Mouse (Mus musculus) stomach, embryonic 15.5 days (tissue): Measurements from ENCODE around the gene Hoxb3. TPM values are rescaled to one million over a fixed set of nuclear protein-coding genes. Genes with fewer than 3 reads are reported as not detected.

Source experiments
- ATAC-seq: fragments of 200-750 bp; cut with Nextera tagmentation; 2 replicates; pipeline ENCODE4 v1.8.0; 2017; ENCODE audit warnings: low read depth, moderate number of reproducible peaks, moderate TSS enrichment; ENCODE audit not compliant: insufficient read depth, low FRiP score
- H3K27ac ChIP-seq: fragments of 300-500 bp; sonication (generic); 2 replicates; pipeline ENCODE4 v1.5.1; 2015; ENCODE audit warnings: mild to moderate bottlenecking, inconsistent platforms
- H3K27me3 ChIP-seq: fragments of 300-500 bp; sonication (generic); replicated peaks from 2 replicates; pipeline ENCODE4 v1.6.1; 2015; ENCODE audit warnings: inconsistent platforms
- H3K36me3 ChIP-seq: fragments of 300-500 bp; sonication (generic); 2 replicates; pipeline ENCODE4 v1.6.1; 2015; ENCODE audit warnings: inconsistent platforms
- H3K4me1 ChIP-seq: fragments of 300-500 bp; sonication (generic); 2 replicates; pipeline ENCODE4 v1.6.1; 2015; ENCODE audit warnings: inconsistent platforms
- H3K4me2 ChIP-seq: fragments of 300-500 bp; sonication (generic); 2 replicates; pipeline ENCODE4 v1.6.1; 2015; ENCODE audit warnings: mild to moderate bottlenecking, inconsistent platforms
- H3K4me3 ChIP-seq: fragments of 300-500 bp; sonication (generic); replicated peaks from 2 replicates; pipeline ENCODE4 v1.5.1; 2015; ENCODE audit warnings: inconsistent platforms
- H3K9ac ChIP-seq: fragments of 300-500 bp; sonication (generic); 2 replicates; pipeline ENCODE4 v1.6.1; 2015; ENCODE audit warnings: inconsistent platforms
- H3K9me3 ChIP-seq: fragments of 300-500 bp; sonication (generic); 2 replicates; pipeline ENCODE4 v1.6.1; 2016; ENCODE audit warnings: inconsistent platforms
- WGBS: fragments of 180-500 bp; shearing (Covaris S2); methylation state at CpG from one replicate; pipeline ENCODE4 v1.1.7; 2015; 5-methylcytosine and 5-hydroxymethylcytosine counted together
- polyA plus RNA-seq: library from polyadenylated mRNA; unstranded; fragments of >200 nt; fragmentation: Nextera tagmentation; extraction: Ambion mirVana; gene quantifications from 2 replicates; pipeline ENCODE4 v1.2.1, GENCODE M21; 2015

Gene Hoxb3
- polyA plus RNA-seq = 2.5 and 2.7 TPM in 2 replicates

DNA sequence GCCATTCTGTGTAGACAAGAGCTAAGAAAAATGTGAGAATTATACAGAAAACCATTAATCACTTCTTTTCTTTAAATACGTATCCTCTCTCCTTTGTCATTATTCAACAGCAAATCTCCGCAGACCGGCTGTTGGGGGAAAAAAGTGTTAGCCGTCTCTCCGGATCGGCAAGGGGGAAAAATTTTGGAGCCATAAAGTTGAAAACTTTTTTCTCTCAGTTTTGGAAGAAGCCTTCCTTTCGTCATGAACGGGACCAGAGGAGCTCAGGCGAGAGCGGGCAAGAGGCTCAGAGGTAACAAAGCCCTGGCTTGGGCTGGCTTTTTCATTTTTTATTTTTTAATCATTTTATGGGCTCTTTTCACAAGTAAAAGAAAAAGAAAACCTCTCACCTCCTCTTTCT lies at the start of gene Hoxb3:
Gene Hoxb3 (plus strand): TSS at position 173 of the 400 bp plus-strand sequence.
- Histone ChIP-seq H3K27ac (peak within 1 kb of the TSS; percentile 78), H3K4me1 (peaks cover 7% of the 10 kb centered on the region; the same call in 1 of the 2 replicates), H3K9me3 (no peaks in the 10 kb centered on the region), H3K4me2 (peak within 1 kb of the TSS; percentile 62), H3K4me3 (peak within 1 kb of the TSS; percentile 30), H3K27me3 (peaks cover 14% of the 10 kb centered on the region; the same call in 1 of the 2 replicates), H3K36me3 (no peaks in the 10 kb centered on the region), H3K9ac (peak within 1 kb of the TSS; percentile 25; the same call in 1 of the 2 replicates)
- WGBS = 17% methylated on average over 10 of the region's 10 CpGs
- ATAC-seq = no peak

DNA sequence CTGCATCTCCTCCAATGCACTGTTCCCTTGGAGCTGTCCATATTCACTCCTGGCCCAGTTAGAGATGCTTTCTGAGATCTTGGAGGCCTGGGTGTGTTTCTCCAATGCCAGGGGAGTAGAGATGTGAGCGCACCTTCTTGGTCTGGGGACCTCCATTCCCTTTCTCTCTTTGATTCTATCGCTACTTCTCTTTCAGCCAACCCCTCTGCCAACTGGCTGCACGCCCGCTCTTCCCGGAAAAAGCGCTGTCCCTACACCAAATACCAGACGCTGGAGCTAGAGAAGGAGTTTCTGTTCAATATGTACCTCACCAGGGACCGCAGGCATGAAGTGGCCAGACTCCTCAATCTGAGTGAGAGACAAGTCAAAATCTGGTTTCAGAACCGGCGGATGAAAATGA lies 48.7 kb upstream of the Hoxb3 start:
- H3K4me3 ChIP-seq = no peak overlapping the region
- 15% methylated on average over 10 of the region's 10 CpGs for WGBS
- no peak overlapping the region for H3K4me2 ChIP-seq
- H3K27ac ChIP-seq = no peak overlapping the region
- H3K9ac ChIP-seq = no peak overlapping the region
- no peaks in the 10 kb centered on the region for H3K9me3 ChIP-seq
- H3K27me3 ChIP-seq = peaks cover 95% of the 10 kb centered on the region
- no peaks in the 10 kb centered on the region for H3K36me3 ChIP-seq
- H3K4me1 ChIP-seq = peaks cover 26% of the 10 kb centered on the region
- no peak for ATAC-seq

DNA sequence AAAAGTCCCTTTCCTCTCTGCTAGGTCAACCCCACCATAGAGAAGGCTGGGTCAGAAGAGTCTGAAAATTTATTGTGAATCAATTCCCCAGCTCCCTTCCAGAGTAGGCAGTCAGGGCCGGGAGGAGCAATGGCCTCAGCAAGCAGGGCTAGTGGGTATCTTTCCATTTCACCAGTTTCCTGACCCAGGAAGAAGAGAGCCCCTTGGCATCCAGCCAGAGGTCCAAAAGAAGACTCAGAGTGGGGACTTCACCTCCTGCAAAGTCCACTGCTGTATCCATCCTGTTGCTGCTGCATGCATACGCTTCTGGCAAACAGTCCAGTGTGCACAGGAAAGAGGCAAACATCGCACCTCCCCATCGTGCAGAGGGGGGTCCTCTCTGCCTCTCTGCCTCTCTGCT lies 47.2 kb upstream of the Hoxb3 start:
- H3K27me3 ChIP-seq = peaks cover 90% of the 10 kb centered on the region
- no peak overlapping the region for H3K9ac ChIP-seq
- no peaks in the 10 kb centered on the region for H3K36me3 ChIP-seq
- no peak for ATAC-seq
- H3K4me2 ChIP-seq = no peak overlapping the region
- peaks cover 27% of the 10 kb centered on the region for H3K4me1 ChIP-seq
- H3K27ac ChIP-seq = no peak overlapping the region
- H3K4me3 ChIP-seq = no peak overlapping the region
- no peaks in the 10 kb centered on the region for H3K9me3 ChIP-seq
- WGBS = 26% methylated on average over 4 of the region's 4 CpGs

DNA sequence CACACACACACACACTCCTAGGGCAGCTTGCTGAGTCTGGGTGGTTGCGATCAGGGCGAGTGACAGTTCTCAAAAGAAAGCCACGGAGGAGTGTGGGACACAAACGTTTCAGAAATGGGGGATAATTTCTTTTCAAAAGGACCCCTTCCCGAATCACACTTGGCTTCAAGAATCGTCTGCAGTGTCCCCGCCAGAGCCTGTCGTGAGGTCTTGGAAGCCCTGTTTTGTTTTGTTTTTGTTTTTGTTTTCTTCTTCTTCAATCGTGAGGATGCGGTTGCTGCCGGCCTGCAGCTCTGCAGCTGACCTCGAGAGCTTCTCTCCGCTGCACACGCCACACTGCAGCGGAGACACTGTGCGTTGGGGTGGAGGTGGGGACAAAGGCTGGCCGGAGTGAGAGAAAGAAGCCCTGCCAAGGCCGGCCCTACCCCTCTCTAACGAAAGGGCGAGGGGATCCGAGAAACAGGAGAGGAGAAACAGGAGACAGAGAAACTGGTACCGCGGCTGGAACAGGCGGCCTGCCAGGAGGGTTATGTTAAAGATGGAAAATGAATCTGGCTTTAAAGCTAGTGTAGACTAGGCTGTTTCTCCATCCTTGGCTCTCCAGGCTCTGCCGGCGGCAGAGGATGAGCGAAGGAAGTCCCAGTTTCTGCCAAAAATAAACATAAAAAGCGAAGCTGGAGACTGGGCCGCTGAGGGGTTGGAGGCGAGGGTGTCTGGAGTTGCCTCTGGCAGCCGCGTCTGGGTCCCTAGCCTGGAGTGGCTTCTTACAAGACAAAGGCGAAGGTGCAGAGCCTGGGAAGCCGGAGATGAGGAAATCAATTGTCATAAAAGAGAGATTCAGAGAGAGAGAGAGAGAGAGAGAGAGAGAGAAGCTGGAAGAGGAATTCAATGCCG lies 45.7 kb upstream of the Hoxb3 start:
- H3K27me3 ChIP-seq = peaks cover 83% of the 10 kb centered on the region
- no peaks in the 10 kb centered on the region for H3K36me3 ChIP-seq
- no peak for ATAC-seq
- H3K9ac ChIP-seq = peak overlapping the region; percentile 12; the same call in 1 of the 2 replicates
- WGBS = 7% methylated on average over 35 of the region's 35 CpGs
- peak overlapping the region; percentile 2; the same call in 1 of the 2 replicates for H3K4me2 ChIP-seq
- H3K4me1 ChIP-seq = peaks cover 12% of the 10 kb centered on the region
- no peak overlapping the region for H3K27ac ChIP-seq
- no peaks in the 10 kb centered on the region for H3K9me3 ChIP-seq
- no peak overlapping the region for H3K4me3 ChIP-seq

DNA sequence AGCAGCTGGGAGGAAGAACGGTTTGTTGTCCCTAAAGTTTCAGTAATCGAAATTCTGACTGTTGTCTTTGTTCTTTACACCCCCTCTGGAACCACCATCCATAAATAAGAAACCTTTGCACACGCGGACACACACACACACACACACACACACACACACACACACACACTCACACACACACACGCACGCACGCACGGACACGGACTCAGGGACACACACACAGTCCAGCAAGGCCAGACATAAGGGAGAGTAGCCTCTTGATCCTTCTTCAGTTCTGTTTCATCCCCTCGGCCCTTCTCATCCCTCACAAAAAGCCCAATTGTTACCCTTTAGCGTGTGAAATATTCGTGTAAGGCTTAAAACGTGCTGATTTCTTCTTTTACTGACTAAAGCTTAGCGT lies 44.8 kb upstream of the Hoxb3 start:
- H3K9ac ChIP-seq = no peak overlapping the region
- H3K36me3 ChIP-seq = no peaks in the 10 kb centered on the region
- no peaks in the 10 kb centered on the region for H3K9me3 ChIP-seq
- no peak overlapping the region for H3K27ac ChIP-seq
- H3K27me3 ChIP-seq = peaks cover 79% of the 10 kb centered on the region
- WGBS = 22% methylated on average over 14 of the region's 14 CpGs
- peaks cover 15% of the 10 kb centered on the region for H3K4me1 ChIP-seq
- H3K4me3 ChIP-seq = no peak overlapping the region
- ATAC-seq = no peak
- no peak overlapping the region for H3K4me2 ChIP-seq

DNA sequence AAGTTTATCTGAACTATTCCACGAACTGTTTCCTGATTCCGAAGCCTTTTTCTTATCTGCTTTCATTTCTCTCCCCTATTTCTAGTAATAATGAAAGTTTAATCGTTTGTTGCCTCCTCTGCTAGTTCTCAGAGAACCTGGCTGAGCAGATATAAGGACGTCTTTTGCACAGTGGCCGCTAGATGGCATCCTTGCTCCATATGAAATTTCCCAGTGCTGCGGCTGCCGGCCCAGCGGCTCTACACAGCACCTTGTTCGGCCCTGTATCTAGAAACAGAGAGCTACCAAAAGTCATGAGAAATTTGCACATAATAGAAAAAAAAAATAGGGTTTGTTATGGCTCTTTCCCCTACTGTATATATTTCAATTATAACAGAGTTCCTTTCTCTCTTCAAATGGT lies 44.4 kb upstream of the Hoxb3 start:
- no peak overlapping the region for H3K9ac ChIP-seq
- ATAC-seq = peak; percentile 75; the same call in 1 of the 2 replicates
- no peak overlapping the region for H3K4me3 ChIP-seq
- H3K27me3 ChIP-seq = peaks cover 78% of the 10 kb centered on the region
- H3K27ac ChIP-seq = no peak overlapping the region
- no peak overlapping the region for H3K4me2 ChIP-seq
- WGBS = 2% methylated on average over 9 of the region's 9 CpGs
- no peaks in the 10 kb centered on the region for H3K36me3 ChIP-seq
- no peaks in the 10 kb centered on the region for H3K9me3 ChIP-seq
- peaks cover 15% of the 10 kb centered on the region for H3K4me1 ChIP-seq

DNA sequence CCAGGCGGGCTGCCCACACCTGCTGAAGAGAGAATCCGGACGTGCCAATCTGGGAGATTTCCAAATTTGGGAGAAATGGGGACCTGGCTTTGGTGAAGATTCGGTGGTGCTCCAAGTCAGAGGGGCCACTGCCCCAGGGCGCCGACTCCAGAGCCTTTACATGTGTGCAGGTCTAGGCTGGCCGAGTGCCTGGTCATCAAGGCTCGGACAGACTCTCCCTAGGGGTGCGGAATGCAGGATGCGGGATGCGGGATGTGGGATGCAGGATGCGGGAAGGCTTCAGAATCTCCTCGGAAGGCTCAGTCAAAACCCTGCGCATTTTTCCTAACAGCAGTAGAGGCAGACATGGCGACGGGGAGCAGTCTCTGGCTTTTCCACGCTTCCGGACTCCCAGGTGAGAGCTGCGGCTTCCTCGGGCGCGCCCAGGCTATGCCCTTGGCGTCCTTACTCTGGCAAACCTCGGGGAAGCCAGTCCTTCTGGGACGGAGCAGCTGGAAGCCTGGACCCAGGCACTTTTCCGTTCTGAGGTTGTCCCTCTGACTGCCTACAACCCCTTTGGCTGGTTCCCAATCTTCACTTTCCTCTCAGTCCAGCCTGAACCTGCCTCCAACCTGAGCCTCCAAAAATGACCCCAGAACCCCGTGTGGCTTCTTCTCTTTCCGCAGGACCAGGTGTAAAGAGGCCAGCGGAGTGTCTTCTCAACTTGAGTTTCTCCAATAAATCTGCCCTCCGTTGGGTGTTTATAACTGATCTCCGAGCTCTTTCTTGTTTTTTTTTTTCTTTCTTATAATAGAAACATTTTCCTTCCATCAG lies 43.5 kb upstream of the Hoxb3 start:
- no peaks in the 10 kb centered on the region for H3K36me3 ChIP-seq
- H3K9ac ChIP-seq = no peak overlapping the region
- peaks cover 18% of the 10 kb centered on the region for H3K4me1 ChIP-seq
- H3K4me3 ChIP-seq = no peak overlapping the region
- 6% methylated on average over 31 of the region's 31 CpGs for WGBS
- H3K4me2 ChIP-seq = peak overlapping the region; percentile 21; the same call in 1 of the 2 replicates
- no peak for ATAC-seq
- no peaks in the 10 kb centered on the region for H3K9me3 ChIP-seq
- H3K27me3 ChIP-seq = peaks cover 74% of the 10 kb centered on the region
- H3K27ac ChIP-seq = no peak overlapping the region

DNA sequence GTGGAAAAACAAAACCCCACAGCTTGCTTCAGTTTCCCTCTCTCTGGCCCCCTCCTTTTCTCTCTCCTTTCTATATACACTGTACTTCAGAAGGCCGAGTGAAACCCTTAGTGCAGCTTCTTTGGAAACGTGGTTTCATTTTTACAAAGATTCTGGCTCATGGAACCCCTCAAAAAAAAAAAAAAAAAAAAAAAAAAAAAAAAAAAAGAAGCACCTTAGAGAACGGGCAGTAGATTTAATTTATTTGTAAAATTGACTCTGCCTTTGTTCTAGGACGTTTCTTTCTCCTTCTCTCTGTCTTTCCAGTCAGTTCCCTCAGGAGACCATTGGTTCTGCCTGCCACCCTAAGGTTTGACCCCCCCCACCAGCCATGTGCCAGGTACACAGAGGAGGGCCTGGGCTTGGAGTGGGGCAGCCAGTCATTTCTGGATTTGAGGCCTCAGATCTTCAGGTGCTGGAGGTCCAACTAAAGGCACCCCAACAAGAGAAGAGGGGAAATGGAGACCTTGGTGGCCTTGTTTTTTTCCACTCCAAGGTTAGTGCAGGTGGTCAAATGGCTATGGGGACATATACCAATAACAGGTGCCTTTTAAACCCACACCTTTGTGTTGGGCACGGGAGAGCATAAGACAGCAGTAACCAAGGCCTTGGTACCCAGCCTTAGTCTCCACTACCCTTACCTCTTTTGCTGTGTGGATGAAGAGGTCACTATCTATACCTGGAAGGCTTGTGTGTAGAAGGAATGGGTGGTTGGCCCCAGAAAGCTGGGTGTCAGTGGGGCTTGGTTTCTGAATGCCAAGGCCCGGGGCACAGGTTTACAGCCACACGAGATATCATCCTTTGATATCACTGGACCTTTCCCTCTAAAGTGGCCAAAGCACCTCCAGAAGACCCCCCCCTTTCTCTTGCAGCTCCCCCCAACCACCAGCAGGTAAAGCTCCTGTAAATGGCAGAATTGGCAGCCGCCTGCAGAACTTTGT lies 42.4 kb upstream of the Hoxb3 start:
- H3K4me1 ChIP-seq = peaks cover 18% of the 10 kb centered on the region
- no peak overlapping the region for H3K4me2 ChIP-seq
- H3K27me3 ChIP-seq = peaks cover 64% of the 10 kb centered on the region
- H3K9ac ChIP-seq = no peak overlapping the region
- 28% methylated on average over 8 of the region's 8 CpGs for WGBS
- H3K27ac ChIP-seq = no peak overlapping the region
- H3K9me3 ChIP-seq = no peaks in the 10 kb centered on the region
- no peak for ATAC-seq
- no peaks in the 10 kb centered on the region for H3K36me3 ChIP-seq
- H3K4me3 ChIP-seq = no peak overlapping the region

DNA sequence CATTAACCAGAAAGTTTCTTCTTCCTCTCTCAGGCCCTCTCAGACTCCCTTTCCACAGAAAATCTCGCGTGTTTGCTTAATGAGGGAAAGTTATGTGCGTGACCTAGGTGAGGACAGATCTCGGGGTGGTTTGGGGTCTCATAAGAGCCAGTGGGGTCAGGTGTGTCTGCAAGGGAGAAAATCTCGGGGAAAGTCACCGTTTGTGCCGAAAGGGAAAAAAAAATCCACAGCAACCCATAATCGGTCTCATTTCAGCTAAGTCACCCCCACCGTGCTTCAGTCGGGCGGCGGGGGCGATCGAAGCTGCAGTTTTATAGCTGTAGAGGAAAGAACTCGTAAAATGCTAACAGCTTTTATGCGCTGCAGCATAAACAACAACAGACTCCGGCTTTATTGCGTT lies 41.7 kb upstream of the Hoxb3 start:
- Histone ChIP-seq H3K27me3 (peaks cover 66% of the 10 kb centered on the region), H3K27ac (no peak overlapping the region), H3K4me2 (no peak overlapping the region), H3K4me3 (no peak overlapping the region; the same call in 1 of the 2 replicates), H3K4me1 (peaks cover 18% of the 10 kb centered on the region), H3K36me3 (no peaks in the 10 kb centered on the region), H3K9me3 (no peaks in the 10 kb centered on the region), H3K9ac (no peak overlapping the region)
- WGBS = 15% methylated on average over 18 of the region's 18 CpGs
- no peak for ATAC-seq

DNA sequence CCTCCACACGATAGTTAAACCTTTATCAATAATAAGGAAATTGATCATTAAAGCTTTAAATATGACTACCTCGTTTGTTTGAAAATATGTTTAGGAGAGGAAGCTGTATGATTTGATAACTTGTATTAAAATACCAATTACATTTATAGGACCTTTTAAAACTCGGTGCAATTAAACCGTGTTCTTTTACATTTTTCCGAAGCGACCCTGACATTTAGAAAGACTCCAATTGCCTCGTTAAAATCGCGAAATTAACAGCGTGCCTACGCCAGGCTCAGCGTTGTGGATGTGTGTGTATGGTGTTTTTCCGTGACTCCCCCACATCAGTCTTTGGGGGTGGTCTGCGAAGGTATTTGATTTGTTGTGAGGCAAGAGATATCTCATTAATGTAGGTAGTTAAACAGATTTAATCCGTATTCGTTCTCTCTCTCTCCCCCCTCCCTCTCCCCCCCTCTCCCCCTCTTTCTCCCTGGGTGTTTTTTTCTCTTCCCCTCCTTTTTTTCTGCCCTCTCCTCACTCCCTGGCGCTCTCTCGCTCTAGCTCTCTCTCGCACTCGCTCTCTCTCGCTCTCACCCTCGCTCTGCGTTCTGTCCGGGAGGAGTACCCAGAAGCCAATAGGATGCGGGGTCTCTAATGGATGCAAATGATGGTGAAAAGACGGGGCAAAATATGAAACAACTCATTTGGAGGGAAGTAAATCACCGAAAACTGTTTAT lies 41.1 kb upstream of the Hoxb3 start, which contains the start of gene Hoxb8:
Gene Hoxb8 (plus strand): TSS at position 51 of the 716 bp plus-strand sequence.
- no peaks in the 10 kb centered on the region for H3K9me3 ChIP-seq
- no peak for ATAC-seq
- WGBS = 3% methylated on average over 27 of the region's 27 CpGs
- peaks cover 66% of the 10 kb centered on the region for H3K27me3 ChIP-seq
- H3K4me1 ChIP-seq = peaks cover 18% of the 10 kb centered on the region
- no peak within 1 kb of the TSS; the same call in 1 of the 2 replicates for H3K27ac ChIP-seq
- H3K4me2 ChIP-seq = peak within 1 kb of the TSS; percentile 58
- H3K9ac ChIP-seq = no peak within 1 kb of the TSS
- peak within 1 kb of the TSS; percentile 47 for H3K4me3 ChIP-seq
- H3K36me3 ChIP-seq = no peaks in the 10 kb centered on the region
